Mouse (Mus musculus): Measurements from ENCODE around the gene Rnf8. TPM values are rescaled to one million over a fixed set of nuclear protein-coding genes. Genes with fewer than 3 reads are reported as not detected.

Rnf8 gene
- polyA plus RNA-seq, 1 experiment from 2014 or later, result 43.6 TPM

DNA sequence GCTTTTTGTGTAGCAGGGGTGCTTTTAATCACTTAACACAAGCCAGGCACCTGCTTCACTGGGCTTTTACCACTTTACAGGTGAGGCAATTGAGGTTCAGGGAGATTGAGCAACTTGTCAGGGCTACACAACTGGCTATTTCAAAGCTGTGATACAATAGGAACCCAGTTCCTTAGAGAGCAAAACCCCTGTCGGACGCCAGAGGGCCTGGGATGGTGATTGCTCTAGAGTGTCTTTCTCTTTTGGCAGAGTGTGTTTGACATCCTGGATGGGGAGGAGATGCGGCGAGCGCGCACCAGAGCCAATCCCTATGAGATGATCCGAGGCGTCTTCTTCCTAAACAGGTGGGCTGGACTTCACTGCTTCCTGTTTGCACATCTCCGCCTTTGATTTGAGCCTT lies 67.1 kb downstream of the Rnf8 start:
- no peaks in the 10 kb centered on the region for H3K27me3 ChIP-seq
- no peak overlapping the region for H3K27ac ChIP-seq
- ATAC-seq (ENCODE audit: low read depth), result no peak
- peaks cover 43% of the 10 kb centered on the region for H3K4me1 ChIP-seq (replicated peaks)
- no peak for DNase-seq
- H3K4me3 ChIP-seq (replicated peaks), result no peak overlapping the region
- H3K9me3 ChIP-seq (replicated peaks), result no peaks in the 10 kb centered on the region
- H3K4me2 ChIP-seq, result no peak overlapping the region
- no peak overlapping the region for H3K9ac ChIP-seq
- WGBS (ENCODE audit: insufficient replicate concordance), result 93% methylated on average over 9 of the region's 9 CpGs
- H3K36me3 ChIP-seq, result peaks cover 98% of the 10 kb centered on the region

DNA sequence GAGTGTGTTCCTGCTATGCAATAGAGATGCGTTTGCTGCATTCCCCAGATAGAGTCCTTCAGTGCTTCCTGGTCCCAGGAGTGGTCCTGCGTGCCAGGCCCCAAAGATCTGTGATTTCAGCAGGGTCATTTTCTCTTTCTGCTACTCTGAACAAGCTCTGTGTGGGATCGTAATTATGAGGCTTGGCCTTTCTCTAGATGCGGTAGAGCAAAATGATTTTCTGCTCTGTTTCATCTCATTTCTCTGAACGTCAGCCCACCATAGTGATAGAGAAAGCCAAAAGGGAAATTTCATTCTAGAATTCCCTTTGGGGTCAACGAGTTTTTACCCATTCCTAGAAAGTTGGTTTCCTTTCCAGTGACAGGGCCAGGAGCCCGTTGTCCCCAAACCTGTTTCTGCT lies 67.7 kb downstream of the Rnf8 start:
- Histone ChIP-seq H3K9ac (no peak overlapping the region), H3K27ac (no peak overlapping the region), H3K36me3 (peaks cover 98% of the 10 kb centered on the region), H3K4me1 (replicated peaks) (peaks cover 49% of the 10 kb centered on the region), H3K9me3 (replicated peaks) (no peaks in the 10 kb centered on the region), H3K4me3 (replicated peaks) (no peak overlapping the region), H3K27me3 (no peaks in the 10 kb centered on the region), H3K4me2 (no peak overlapping the region)
- ATAC-seq (ENCODE audit: low read depth) (no peak), DNase-seq (no peak)
- WGBS (ENCODE audit: insufficient replicate concordance), result 84% methylated on average over 7 of the region's 7 CpGs

DNA sequence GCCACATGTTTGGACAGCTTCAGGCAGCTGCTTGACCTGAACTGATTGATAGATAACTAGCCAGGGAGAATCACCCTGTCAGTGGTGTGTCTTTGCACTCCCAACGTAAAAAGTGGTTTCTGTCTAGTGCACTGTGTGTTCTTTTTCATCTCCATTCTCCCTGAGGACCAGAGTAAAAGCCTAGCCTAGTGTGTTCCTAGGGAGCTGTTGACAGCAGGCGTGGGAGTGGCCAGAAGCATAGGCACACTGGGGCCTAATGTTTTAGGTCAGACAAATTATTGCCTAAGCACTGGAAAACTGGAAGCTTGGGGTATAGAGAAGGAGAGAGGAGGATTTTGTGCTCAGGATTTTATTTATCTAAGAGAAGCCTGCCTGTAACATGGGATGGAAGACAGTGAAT lies 68.5 kb downstream of the Rnf8 start:
- Histone ChIP-seq H3K4me2 (no peak overlapping the region), H3K36me3 (peaks cover 98% of the 10 kb centered on the region), H3K27ac (no peak overlapping the region), H3K27me3 (no peaks in the 10 kb centered on the region), H3K4me1 (replicated peaks) (peaks cover 57% of the 10 kb centered on the region), H3K4me3 (replicated peaks) (no peak overlapping the region), H3K9ac (peak overlapping the region; percentile 27; the same call in 1 of the 2 replicates), H3K9me3 (replicated peaks) (no peaks in the 10 kb centered on the region)
- ATAC-seq (ENCODE audit: low read depth) (no peak), DNase-seq (no peak)
- 81% methylated on average over 2 of the region's 2 CpGs for WGBS (ENCODE audit: insufficient replicate concordance)

DNA sequence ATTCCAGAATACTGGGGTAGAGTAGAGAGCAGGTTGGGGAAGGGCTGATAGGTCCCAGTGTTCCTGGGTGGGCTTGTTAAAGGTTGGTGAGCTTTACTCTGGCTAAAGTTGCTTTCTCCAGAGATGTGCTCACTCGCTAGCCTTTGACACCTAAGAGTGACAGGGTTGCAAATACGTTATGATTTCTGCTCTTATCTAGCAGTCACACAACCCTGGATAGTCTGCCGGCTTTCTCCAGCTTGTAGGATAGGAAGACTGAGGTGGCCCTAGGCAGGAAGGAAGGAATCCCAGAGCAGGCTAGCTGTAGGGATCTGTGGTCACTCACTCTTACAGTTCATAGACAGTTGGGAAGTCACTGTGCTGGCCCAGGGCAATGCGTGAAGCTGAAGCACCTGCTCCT lies 69.7 kb downstream of the Rnf8 start:
- ATAC-seq (ENCODE audit: low read depth) (peak; percentile 68), DNase-seq (peak; percentile 31)
- Histone ChIP-seq H3K36me3 (peaks cover 98% of the 10 kb centered on the region), H3K27me3 (no peaks in the 10 kb centered on the region), H3K27ac (peak overlapping the region; percentile 82), H3K4me3 (replicated peaks) (no peak overlapping the region), H3K9ac (peak overlapping the region; percentile 49; the same call in 1 of the 2 replicates), H3K4me2 (no peak overlapping the region), H3K4me1 (replicated peaks) (peaks cover 57% of the 10 kb centered on the region), H3K9me3 (replicated peaks) (no peaks in the 10 kb centered on the region)
- WGBS (ENCODE audit: insufficient replicate concordance), result 33% methylated on average over 4 of the region's 4 CpGs

DNA sequence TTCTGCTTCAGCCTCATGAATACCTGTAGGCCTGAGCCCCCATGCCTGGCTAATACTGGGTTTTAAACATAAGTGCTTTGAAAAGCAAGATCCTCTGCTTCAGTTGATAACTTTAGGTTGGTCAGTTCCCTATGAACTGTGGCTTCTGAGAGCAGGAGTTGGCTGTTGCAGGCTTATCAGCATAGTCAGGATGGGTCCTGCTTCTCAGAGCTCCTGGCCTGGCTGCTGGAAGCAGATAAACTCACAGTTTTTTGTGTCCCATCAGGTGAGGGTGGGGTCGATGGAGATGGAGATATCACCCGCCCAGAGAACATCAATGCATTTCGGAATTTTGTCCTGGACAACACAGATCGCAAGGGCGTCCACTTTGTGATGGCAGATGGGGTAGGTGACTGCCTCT lies 72.2 kb downstream of the Rnf8 start:
- H3K27me3 ChIP-seq, result no peaks in the 10 kb centered on the region
- H3K9me3 ChIP-seq (replicated peaks), result no peaks in the 10 kb centered on the region
- H3K27ac ChIP-seq, result peak overlapping the region; percentile 82
- H3K4me3 ChIP-seq (replicated peaks), result no peak overlapping the region
- H3K9ac ChIP-seq, result peak overlapping the region; percentile 48
- 51% methylated on average over 5 of the region's 5 CpGs for WGBS (ENCODE audit: insufficient replicate concordance)
- peak; percentile 67 for DNase-seq
- ATAC-seq (ENCODE audit: low read depth), result peak; percentile 85
- H3K4me1 ChIP-seq (replicated peaks), result peaks cover 60% of the 10 kb centered on the region
- H3K36me3 ChIP-seq, result peaks cover 100% of the 10 kb centered on the region
- peak overlapping the region; percentile 28 for H3K4me2 ChIP-seq

DNA sequence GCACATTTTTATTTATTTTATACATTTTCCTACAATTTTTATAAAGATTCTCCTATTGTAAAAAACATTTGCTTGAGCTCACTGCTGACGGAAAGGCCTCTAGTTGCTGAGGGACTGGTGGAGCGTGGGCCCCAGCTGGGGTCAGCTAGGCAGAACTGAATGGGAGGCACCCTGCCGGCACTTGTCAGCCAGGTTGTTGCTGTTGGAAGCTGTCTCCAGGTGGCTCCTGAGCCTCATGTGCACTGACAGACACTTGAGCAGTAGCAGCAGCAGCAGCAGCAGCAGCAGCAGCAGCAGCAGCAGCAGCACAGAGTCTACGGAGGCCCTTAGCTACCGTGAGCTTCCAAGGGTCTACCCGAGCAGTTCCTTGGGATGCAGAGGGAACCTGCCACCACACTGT lies 72.8 kb downstream of the Rnf8 start:
- no peak for DNase-seq
- H3K4me2 ChIP-seq, result no peak overlapping the region
- peaks cover 99% of the 10 kb centered on the region for H3K36me3 ChIP-seq
- peaks cover 60% of the 10 kb centered on the region for H3K4me1 ChIP-seq (replicated peaks)
- H3K4me3 ChIP-seq (replicated peaks), result no peak overlapping the region
- H3K9me3 ChIP-seq (replicated peaks), result no peaks in the 10 kb centered on the region
- WGBS (ENCODE audit: insufficient replicate concordance), result 73% methylated on average over 6 of the region's 6 CpGs
- H3K27ac ChIP-seq, result peak overlapping the region; percentile 82
- peak overlapping the region; percentile 8; the same call in 1 of the 2 replicates for H3K9ac ChIP-seq
- no peak for ATAC-seq (ENCODE audit: low read depth)
- no peaks in the 10 kb centered on the region for H3K27me3 ChIP-seq

DNA sequence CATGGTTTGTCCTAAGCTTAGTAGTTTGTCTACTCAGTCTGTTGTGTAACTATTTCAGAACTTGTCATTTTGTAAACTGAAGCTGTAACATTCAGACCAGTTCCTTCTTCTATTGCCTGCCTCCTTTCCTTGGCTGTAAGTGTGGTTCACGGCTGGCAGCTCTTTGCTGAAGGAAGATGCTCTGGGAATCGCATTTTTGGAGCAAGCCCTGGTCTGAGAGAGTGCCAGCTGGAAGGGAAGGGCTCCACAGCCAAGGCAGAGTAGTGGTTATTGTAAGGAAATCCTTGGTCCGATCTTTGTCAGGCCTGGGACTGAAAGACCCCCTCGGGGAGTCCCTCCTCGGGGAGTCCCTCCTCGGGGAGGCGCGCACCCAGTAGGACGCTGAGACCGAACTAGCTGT lies 74.0 kb downstream of the Rnf8 start:
- Histone ChIP-seq H3K36me3 (peaks cover 96% of the 10 kb centered on the region), H3K9me3 (replicated peaks) (no peaks in the 10 kb centered on the region), H3K4me2 (no peak overlapping the region), H3K4me1 (replicated peaks) (peaks cover 50% of the 10 kb centered on the region), H3K4me3 (replicated peaks) (no peak overlapping the region), H3K27me3 (no peaks in the 10 kb centered on the region), H3K9ac (no peak overlapping the region), H3K27ac (no peak overlapping the region)
- ATAC-seq (ENCODE audit: low read depth) (no peak), DNase-seq (no peak)
- WGBS (ENCODE audit: insufficient replicate concordance), result 95% methylated on average over 10 of the region's 10 CpGs

DNA sequence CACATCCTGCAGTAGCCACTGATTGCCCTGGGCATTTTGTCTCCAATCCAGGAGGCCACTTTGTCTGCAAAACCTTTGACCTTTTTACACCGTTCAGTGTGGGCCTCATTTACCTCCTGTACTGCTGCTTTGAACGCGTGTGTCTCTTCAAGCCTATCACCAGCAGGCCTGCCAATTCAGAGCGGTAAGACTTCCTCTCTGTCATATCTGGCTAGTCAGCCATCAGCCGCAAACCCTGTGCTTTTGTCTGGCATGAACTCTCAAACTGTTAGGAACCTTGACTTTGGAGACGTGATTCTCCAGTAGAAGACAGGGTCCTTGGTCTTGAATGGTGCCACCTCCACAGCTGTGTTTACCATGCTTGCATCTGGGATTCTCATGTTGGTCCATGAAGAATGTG lies 75.7 kb downstream of the Rnf8 start:
- Histone ChIP-seq H3K9ac (no peak overlapping the region), H3K27me3 (no peaks in the 10 kb centered on the region), H3K27ac (peak overlapping the region; percentile 18; the same call in 1 of the 2 replicates), H3K9me3 (replicated peaks) (no peaks in the 10 kb centered on the region), H3K4me3 (replicated peaks) (no peak overlapping the region), H3K4me2 (no peak overlapping the region), H3K36me3 (peaks cover 96% of the 10 kb centered on the region), H3K4me1 (replicated peaks) (peaks cover 34% of the 10 kb centered on the region)
- 59% methylated on average over 6 of the region's 6 CpGs for WGBS (ENCODE audit: insufficient replicate concordance)
- DNase-seq, result no peak
- ATAC-seq (ENCODE audit: low read depth), result no peak

DNA sequence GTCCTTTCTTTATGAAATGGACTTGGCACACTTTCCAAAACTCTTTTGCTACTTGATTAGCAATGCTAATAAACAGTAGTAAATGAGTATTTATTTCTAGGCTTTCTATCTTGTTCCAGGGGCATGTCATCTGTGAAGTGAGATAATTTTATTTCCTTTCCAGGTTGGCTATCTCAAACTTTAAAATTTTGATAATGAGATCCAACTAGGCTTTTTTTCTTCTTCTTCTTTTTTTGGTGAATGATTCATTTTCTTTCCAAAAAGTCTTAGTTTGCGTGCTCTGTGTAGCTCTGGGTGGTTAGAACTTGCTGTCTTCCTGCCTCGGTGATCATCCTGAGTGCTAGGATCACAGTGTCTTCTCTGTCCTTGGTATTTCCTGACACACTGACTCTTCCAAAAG lies 78.2 kb downstream of the Rnf8 start:
- no peak for ATAC-seq (ENCODE audit: low read depth)
- no peaks in the 10 kb centered on the region for H3K27me3 ChIP-seq

DNA sequence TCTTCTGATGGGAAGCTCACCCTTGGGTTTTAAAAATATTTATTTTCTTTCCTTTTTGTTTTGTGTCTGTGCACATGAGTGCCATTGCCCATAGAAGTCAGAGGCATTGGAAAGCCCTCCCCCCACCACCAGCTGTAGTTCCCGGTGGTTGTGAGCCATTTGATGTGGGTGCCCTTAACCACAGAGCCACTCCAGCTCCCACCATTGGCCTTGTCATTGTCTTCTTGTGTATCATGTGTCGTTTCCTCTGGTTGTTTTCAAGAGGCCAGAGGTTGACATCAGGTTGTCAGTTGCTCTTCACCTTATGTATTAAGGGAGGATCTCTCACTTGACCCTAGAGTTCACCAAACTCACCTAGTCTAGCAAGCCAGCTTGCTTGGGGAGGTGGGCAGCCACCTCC lies 79.0 kb downstream of the Rnf8 start:
- Histone ChIP-seq H3K27me3 (no peaks in the 10 kb centered on the region), H3K9me3 (replicated peaks) (no peaks in the 10 kb centered on the region), H3K27ac (no peak overlapping the region), H3K9ac (no peak overlapping the region), H3K4me3 (replicated peaks) (no peak overlapping the region), H3K4me1 (replicated peaks) (peaks cover 3% of the 10 kb centered on the region; the same call in 1 of the 2 replicates), H3K4me2 (no peak overlapping the region), H3K36me3 (peaks cover 91% of the 10 kb centered on the region)
- DNase-seq (no peak), ATAC-seq (ENCODE audit: low read depth) (no peak)
- 55% methylated on average over 2 of the region's 2 CpGs for WGBS (ENCODE audit: insufficient replicate concordance)

More for the DNA sequence above, 78.2 kb downstream of the Rnf8 start:
- WGBS (ENCODE audit: insufficient replicate concordance), result 78% methylated on average over 2 of the region's 2 CpGs
- Histone ChIP-seq H3K4me2 (no peak overlapping the region), H3K4me3 (replicated peaks) (no peak overlapping the region), H3K4me1 (replicated peaks) (peaks cover 8% of the 10 kb centered on the region), H3K9ac (no peak overlapping the region), H3K27ac (no peak overlapping the region), H3K36me3 (peaks cover 91% of the 10 kb centered on the region), H3K9me3 (replicated peaks) (no peaks in the 10 kb centered on the region)
- DNase-seq, result no peak

DNA sequence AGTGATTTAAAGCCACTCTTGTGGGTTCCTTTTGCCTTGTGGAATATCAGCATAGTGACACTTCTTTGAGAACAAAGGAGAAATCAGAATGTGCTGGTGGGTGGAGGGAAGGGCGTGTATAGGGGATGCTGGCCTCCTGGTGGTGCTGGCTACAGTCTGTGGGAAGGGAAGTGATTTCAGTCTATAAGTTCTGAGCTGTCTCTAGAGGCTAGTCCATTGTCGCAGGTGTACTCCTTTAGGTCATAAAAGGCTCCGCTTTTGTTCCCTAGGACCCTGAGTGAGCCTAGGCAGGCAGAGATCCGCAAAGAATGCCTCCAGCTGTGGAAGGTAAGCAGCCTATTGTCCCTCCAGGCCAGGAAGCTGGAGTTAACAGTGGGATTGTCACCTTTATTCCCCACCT lies 79.9 kb downstream of the Rnf8 start:
- H3K27me3 ChIP-seq, result no peaks in the 10 kb centered on the region
- H3K27ac ChIP-seq, result no peak overlapping the region
- H3K4me1 ChIP-seq (replicated peaks), result peaks cover 3% of the 10 kb centered on the region; the same call in 1 of the 2 replicates
- no peak overlapping the region for H3K9ac ChIP-seq
- peaks cover 91% of the 10 kb centered on the region for H3K36me3 ChIP-seq
- no peak overlapping the region for H3K4me2 ChIP-seq
- no peaks in the 10 kb centered on the region for H3K9me3 ChIP-seq (replicated peaks)
- ATAC-seq (ENCODE audit: low read depth), result no peak
- no peak for DNase-seq
- no peak overlapping the region for H3K4me3 ChIP-seq (replicated peaks)
- 87% methylated on average over 4 of the region's 4 CpGs for WGBS (ENCODE audit: insufficient replicate concordance)

All from liver, embryonic 13.5 days (tissue).